Mouse (Mus musculus) lung, adult 2 months (tissue): ENCODE results near the gene Calr3.

Experiments
- CTCF ChIP-seq: fragments of 200-500 bp; IDR thresholded peaks from 2 replicates; pipeline ENCODE4 v1.5.1; 2011; ENCODE audit warnings: mild to moderate bottlenecking, low read length, control low read depth; ENCODE audit not compliant: insufficient read depth
- POLR2A ChIP-seq: fragments of 200-500 bp; IDR thresholded peaks from 2 replicates; pipeline ENCODE4 v1.6.1; 2011; ENCODE audit warnings: low read depth, mild to moderate bottlenecking, control low read depth, low read length, borderline replicate concordance; ENCODE audit errors: extremely low read depth

GRCm38 (mm10) chr8:72458457-72458856, 14.8 kb upstream of the Calr3 start:
- TF ChIP-seq POLR2A (no peak), CTCF (no peak)
